Mouse (Mus musculus): ENCODE data around the gene Gm773.
A peak's percentile ranks its signal among the peaks of the same experiment; 100 is the strongest.
"Not testable (repeated sequence)": the region's sequence is repeated elsewhere in the genome, so short reads cannot be mapped to it uniquely, and the experiment has no call there.

Gm773 gene

GRCm38 (mm10) chrX:56212771-56213170 lies at the start of gene Gm773:
Gene Gm773, minus strand, starts transcription at chrX:56212881.
- no peak for DNase-seq (ENCODE audit: low read depth, low spot score)

GRCm38 (mm10) chrX:56186449-56186848 lies 26.2 kb downstream of the Gm773 start:
- DNase-seq (ENCODE audit: low read depth, low spot score): not testable (repeated sequence)

GRCm38 (mm10) chrX:56151396-56151795 lies 61.3 kb downstream of the Gm773 start:
- DNase-seq (ENCODE audit: low read depth, low spot score): peak; percentile 1

All from R1 (cell line).